Mouse (Mus musculus): ENCODE measurements around the gene N4bp2.

DNA sequence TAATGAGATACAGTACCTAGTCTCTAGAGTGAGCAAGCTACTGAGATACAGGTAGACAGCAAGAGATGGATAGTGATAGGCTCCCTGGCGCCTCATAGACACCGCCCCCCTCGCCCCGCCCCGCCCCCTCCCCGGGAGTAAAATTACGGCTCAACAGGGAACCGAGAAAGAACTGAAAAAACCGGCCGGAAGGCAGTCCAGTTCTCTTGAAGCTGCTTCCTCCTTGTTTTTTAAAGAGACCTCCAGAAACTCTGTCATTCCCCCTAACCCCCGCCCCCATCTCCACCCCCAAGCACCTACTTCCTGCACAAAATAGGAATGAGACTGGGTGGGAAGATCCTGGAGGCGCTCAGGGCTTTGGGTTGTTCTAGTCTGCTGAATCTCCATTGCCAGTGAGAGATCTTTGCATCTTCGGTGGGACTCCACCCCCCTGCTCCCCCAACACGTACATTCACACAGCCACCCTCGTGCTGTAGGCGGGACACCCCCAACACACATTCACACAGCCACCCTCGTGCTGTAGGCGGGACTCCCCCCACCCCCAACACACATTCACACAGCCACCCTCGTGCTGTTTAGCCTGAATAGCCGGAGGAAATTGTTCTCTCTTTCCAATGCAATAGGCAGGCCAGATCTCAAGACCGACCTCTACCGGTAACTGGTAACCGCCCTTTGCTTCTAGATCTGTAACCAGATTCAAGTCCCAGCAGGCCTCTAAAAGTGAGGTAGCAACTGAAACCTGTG is 38.8 kb upstream of the N4bp2 start:
- TF ChIP-seq NELFE (IDR thresholded peaks at IDR 0.05; ENCODE audit: low read depth, low read length): peak; percentile 65
- TF ChIP-seq POLR2A (IDR thresholded peaks at IDR 0.05; ENCODE audit: control insufficient read depth in 1 of 2, insufficient read depth in 1 of 2, low read depth in 1 of 2, low read length in 2 of 2, poor library complexity in 1 of 2): peak; percentile 70 to 75; a peak in 3 of 4 replicates
- no peak for TF ChIP-seq USF1 (IDR thresholded peaks at IDR 0.05; ENCODE audit: low read depth, low read length)
- TF ChIP-seq MAFK (IDR thresholded peaks at IDR 0.05; ENCODE audit: borderline replicate concordance, low read depth, low read length): no peak
- no peak for TF ChIP-seq TCF12 (IDR thresholded peaks at IDR 0.05; ENCODE audit: low read depth, low read length)
- TF ChIP-seq CTCF (IDR thresholded peaks at IDR 0.05 in 2 of 3, conservative IDR thresholded peaks at IDR 0.05 in 1 of 3; ENCODE audit: control insufficient read depth in 1 of 3, insufficient read depth in 1 of 3, low read depth in 2 of 3, low read length in 3 of 3, poor library complexity in 1 of 3, severe bottlenecking in 1 of 3): peak in 2 of 3 experiments; percentile 40; a peak in 4 of 6 replicates
- no peak for TF ChIP-seq MEF2A (IDR thresholded peaks at IDR 0.05; ENCODE audit: extremely low read depth, insufficient replicate concordance, low read depth, low read length, poor library complexity, severe bottlenecking)
- peak; percentile 86 for TF ChIP-seq SIN3A (IDR thresholded peaks at IDR 0.05; ENCODE audit: low read length)
- no peak for TF ChIP-seq GATA1 (IDR thresholded peaks at IDR 0.05; ENCODE audit: low read depth, low read length)

Data from MEL (cell line).